Mouse (Mus musculus): ENCODE data around the gene Mgme1. TPM values are rescaled to one million over a fixed set of nuclear protein-coding genes. Genes with fewer than 3 reads are reported as not detected.

The Mgme1 gene
- total and polyA plus RNA-seq, 2 experiments from 2014 or later = 11.1 to 12.6 TPM

DNA sequence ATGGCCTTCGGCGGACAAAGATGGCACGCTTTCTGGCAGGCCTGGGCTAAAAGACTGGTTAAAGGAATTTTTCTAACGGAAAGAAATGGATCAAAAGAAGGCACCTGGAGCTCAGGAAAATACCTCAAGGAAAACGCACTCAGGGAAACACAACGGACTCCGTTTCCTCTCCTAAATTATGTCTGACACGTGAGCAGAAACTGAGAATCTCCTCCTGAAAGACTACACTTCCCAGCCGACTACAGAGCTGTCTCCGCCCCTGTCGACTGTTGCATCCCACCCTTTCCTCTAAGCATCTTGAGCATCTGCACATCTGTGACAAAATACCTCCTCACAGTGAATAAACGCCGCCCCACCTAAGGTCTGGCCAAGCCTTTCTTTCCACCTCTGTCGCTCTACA, 40.8 kb upstream of the Mgme1 start:
- TF ChIP-seq CTCF (IDR thresholded peaks at IDR 0.05; ENCODE audit: low read depth) (no peak), EP300 (IDR thresholded peaks at IDR 0.05; ENCODE audit: low read depth) (no peak)
- Histone ChIP-seq H3K27me3 (ENCODE audit: control insufficient read depth, insufficient read depth, low read length) (no peaks in the 10 kb centered on the region), H3K4me1 (ENCODE audit: control insufficient read depth, insufficient read depth) (peaks cover 7% of the 10 kb centered on the region; the same call in 1 of the 2 replicates), H3K9me3 (replicated peaks; ENCODE audit: control insufficient read depth, low read length) (0 out of 2 replicates have a peak, but pooled peaks cover 9% of the 10 kb centered on the region), H3K27ac (ENCODE audit: low read depth) (no peak overlapping the region), H3K4me3 (ENCODE audit: low read depth, low read length) (no peak overlapping the region), H3K4me2 (ENCODE audit: low read depth, low read length) (no peak overlapping the region), H3K9ac (replicated peaks; ENCODE audit: low read depth, low read length) (no peak overlapping the region), H3K36me3 (replicated peaks; ENCODE audit: control insufficient read depth, insufficient read depth, low read length) (no peaks in the 10 kb centered on the region)
- ATAC-seq (ENCODE audit: insufficient read depth, low read depth) (no peak), DNase-seq (ENCODE audit: low spot score) (no peak)
- WGBS = 84% methylated on average over 14 of the region's 14 CpGs

DNA sequence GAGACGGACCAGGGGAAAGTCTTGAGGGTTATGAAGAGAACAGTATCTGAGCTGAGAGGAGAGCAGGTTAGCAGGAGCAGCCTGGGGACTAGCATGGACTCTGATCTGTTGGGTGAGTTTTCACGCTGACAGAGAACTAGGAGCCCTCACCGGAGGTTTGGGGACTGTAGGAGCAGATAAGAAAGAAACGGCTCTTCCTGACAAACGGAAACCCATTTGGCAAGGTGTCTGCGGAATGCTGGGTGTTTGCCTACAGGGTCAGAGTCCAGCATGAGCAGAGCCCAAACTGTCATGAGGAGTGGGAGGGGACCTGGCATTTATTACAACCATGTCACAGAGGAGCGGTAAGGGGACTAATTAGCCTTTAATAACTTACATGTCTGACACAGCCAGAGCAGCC, 40.0 kb upstream of the Mgme1 start:
- 0 out of 2 replicates have a peak overlapping the region, but pooled peaks have one; percentile 1 for H3K4me2 ChIP-seq (ENCODE audit: low read depth, low read length)
- H3K4me3 ChIP-seq (ENCODE audit: low read depth, low read length) = no peak overlapping the region
- H3K4me1 ChIP-seq (ENCODE audit: control insufficient read depth, insufficient read depth) = peaks cover 7% of the 10 kb centered on the region; the same call in 1 of the 2 replicates
- no peak for TF ChIP-seq EP300 (IDR thresholded peaks at IDR 0.05; ENCODE audit: low read depth)
- no peak overlapping the region for H3K9ac ChIP-seq (replicated peaks; ENCODE audit: low read depth, low read length)
- no peaks in the 10 kb centered on the region for H3K36me3 ChIP-seq (replicated peaks; ENCODE audit: control insufficient read depth, insufficient read depth, low read length)
- ATAC-seq (ENCODE audit: insufficient read depth, low read depth) (no peak), DNase-seq (ENCODE audit: low spot score) (no peak)
- 10% methylated on average over 7 of the region's 7 CpGs for WGBS
- no peak overlapping the region for H3K27ac ChIP-seq (ENCODE audit: low read depth)
- 0 out of 2 replicates have a peak, but pooled peaks cover 9% of the 10 kb centered on the region for H3K9me3 ChIP-seq (replicated peaks; ENCODE audit: control insufficient read depth, low read length)
- H3K27me3 ChIP-seq (ENCODE audit: control insufficient read depth, insufficient read depth, low read length) = no peaks in the 10 kb centered on the region

DNA sequence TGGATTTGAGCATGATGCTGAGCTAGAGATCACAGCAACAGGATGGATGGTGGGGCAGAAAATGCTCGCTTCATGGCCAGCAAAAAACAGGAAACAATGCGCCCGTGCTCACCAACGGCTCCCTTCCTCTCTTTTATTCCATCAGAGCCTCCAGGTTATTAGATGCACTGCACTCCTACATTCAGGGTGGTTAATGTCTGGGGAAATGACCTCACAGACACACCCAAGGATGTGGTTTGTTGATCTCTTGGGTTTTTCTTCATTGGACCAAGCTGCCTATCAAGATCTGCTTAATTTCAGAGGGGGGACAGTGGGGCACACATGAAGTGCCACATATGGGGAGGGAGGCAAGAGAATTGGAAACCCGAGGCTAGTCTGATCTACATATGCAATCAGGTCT, 39.3 kb upstream of the Mgme1 start:
- no peaks in the 10 kb centered on the region for H3K36me3 ChIP-seq (replicated peaks; ENCODE audit: control insufficient read depth, insufficient read depth, low read length)
- ATAC-seq (ENCODE audit: insufficient read depth, low read depth) (no peak), DNase-seq (ENCODE audit: low spot score) (no peak)
- H3K27me3 ChIP-seq (ENCODE audit: control insufficient read depth, insufficient read depth, low read length) = no peaks in the 10 kb centered on the region
- no peak overlapping the region for H3K4me3 ChIP-seq (ENCODE audit: low read depth, low read length)
- no peak overlapping the region for H3K9ac ChIP-seq (replicated peaks; ENCODE audit: low read depth, low read length)
- TF ChIP-seq EP300 (IDR thresholded peaks at IDR 0.05; ENCODE audit: low read depth) = no peak
- no peak for TF ChIP-seq CTCF (IDR thresholded peaks at IDR 0.05; ENCODE audit: low read depth)
- 0 out of 2 replicates have a peak overlapping the region, but pooled peaks have one; percentile 1 for H3K4me2 ChIP-seq (ENCODE audit: low read depth, low read length)
- no peak overlapping the region for H3K27ac ChIP-seq (ENCODE audit: low read depth)
- peaks cover 7% of the 10 kb centered on the region; the same call in 1 of the 2 replicates for H3K4me1 ChIP-seq (ENCODE audit: control insufficient read depth, insufficient read depth)
- WGBS = 64% methylated on average over 5 of the region's 5 CpGs
- H3K9me3 ChIP-seq (replicated peaks; ENCODE audit: control insufficient read depth, low read length) = 0 out of 2 replicates have a peak, but pooled peaks cover 9% of the 10 kb centered on the region

DNA sequence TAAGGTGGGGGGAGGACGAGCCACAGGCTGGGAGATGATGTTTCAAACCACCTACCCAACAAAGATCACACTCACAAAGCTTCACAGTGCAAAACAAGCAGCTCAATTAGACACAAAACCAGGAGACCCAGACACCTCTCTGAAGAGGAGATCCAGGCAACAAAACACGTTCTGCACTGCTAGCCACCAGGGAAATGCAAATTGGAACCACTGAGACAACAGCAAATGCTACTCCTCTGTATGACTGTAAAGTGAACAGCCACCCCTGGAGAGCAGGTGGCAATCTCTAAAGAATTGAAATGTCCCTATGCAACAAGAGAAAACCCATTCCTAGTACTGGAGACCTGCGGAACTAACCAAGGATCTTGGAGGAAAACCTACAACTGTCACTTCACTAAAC, 36.9 kb upstream of the Mgme1 start:
- H3K9ac ChIP-seq (replicated peaks; ENCODE audit: low read depth, low read length) = no peak overlapping the region
- peaks cover 7% of the 10 kb centered on the region; the same call in 1 of the 2 replicates for H3K4me1 ChIP-seq (ENCODE audit: control insufficient read depth, insufficient read depth)
- no peak for TF ChIP-seq EP300 (IDR thresholded peaks at IDR 0.05; ENCODE audit: low read depth)
- TF ChIP-seq CTCF (IDR thresholded peaks at IDR 0.05; ENCODE audit: low read depth) = no peak
- ATAC-seq (ENCODE audit: insufficient read depth, low read depth) (no peak), DNase-seq (ENCODE audit: low spot score) (no peak)
- 65% methylated on average over 3 of the region's 3 CpGs for WGBS
- no peak overlapping the region for H3K4me3 ChIP-seq (ENCODE audit: low read depth, low read length)
- no peaks in the 10 kb centered on the region for H3K27me3 ChIP-seq (ENCODE audit: control insufficient read depth, insufficient read depth, low read length)
- H3K4me2 ChIP-seq (ENCODE audit: low read depth, low read length) = no peak overlapping the region
- H3K27ac ChIP-seq (ENCODE audit: low read depth) = no peak overlapping the region
- H3K36me3 ChIP-seq (replicated peaks; ENCODE audit: control insufficient read depth, insufficient read depth, low read length) = no peaks in the 10 kb centered on the region
- 0 out of 2 replicates have a peak, but pooled peaks cover 3% of the 10 kb centered on the region for H3K9me3 ChIP-seq (replicated peaks; ENCODE audit: control insufficient read depth, low read length)

DNA sequence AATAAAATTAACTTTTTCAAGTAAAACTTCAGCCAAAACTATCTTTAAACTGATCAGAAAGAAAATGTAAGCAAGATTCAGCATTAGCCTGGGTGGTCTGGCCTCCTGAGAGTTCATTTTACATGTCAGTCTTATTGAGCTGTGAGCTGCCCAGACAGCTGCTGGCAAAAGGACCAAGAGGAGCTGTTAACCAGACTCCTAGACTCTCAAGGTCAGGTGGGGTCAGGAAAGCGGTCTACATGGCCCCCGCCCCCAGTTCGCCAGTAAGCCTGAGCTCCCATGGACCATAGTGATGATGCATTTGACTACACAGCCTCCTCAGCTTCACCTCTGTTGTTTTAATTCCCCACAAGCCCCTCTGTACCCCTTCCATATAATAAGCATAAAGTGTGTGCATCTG, 34.7 kb upstream of the Mgme1 start:
- no peaks in the 10 kb centered on the region for H3K27me3 ChIP-seq (ENCODE audit: control insufficient read depth, insufficient read depth, low read length)
- ATAC-seq (ENCODE audit: insufficient read depth, low read depth) (no peak), DNase-seq (ENCODE audit: low spot score) (no peak)
- peaks cover 2% of the 10 kb centered on the region; the same call in 1 of the 2 replicates for H3K4me1 ChIP-seq (ENCODE audit: control insufficient read depth, insufficient read depth)
- no peaks in the 10 kb centered on the region for H3K36me3 ChIP-seq (replicated peaks; ENCODE audit: control insufficient read depth, insufficient read depth, low read length)
- H3K4me2 ChIP-seq (ENCODE audit: low read depth, low read length) = no peak overlapping the region
- H3K9me3 ChIP-seq (replicated peaks; ENCODE audit: control insufficient read depth, low read length) = 0 out of 2 replicates have a peak, but pooled peaks cover 3% of the 10 kb centered on the region
- TF ChIP-seq EP300 (IDR thresholded peaks at IDR 0.05; ENCODE audit: low read depth) = no peak
- no peak for TF ChIP-seq CTCF (IDR thresholded peaks at IDR 0.05; ENCODE audit: low read depth)
- no peak overlapping the region for H3K9ac ChIP-seq (replicated peaks; ENCODE audit: low read depth, low read length)
- no peak overlapping the region for H3K4me3 ChIP-seq (ENCODE audit: low read depth, low read length)
- 55% methylated on average over 3 of the region's 3 CpGs for WGBS
- no peak overlapping the region for H3K27ac ChIP-seq (ENCODE audit: low read depth)

All from heart, postnatal 0 days (tissue).